21 mouse cellular contexts compared by ENCODE assay signal in genomic region chr3:103211101-103211500, GRCm38 (mm10).
"Had no signal": no experiment of that assay in that cellular context is flagged by ENCODE, and none has a peak within 500 bp of the region (broad histone marks: within the 10 kb centered on the region; RNA-seq: fewer than 3 reads in every experiment).

No protein-coding gene starts in this region.

- H3K27me3 ChIP-seq: midbrain, embryonic 12.5 days; neural tube, embryonic 13.5 days; neural tube, embryonic 15.5 days; stomach, embryonic 15.5 days had no signal

- H3K36me3 ChIP-seq: midbrain, embryonic 10.5 days; midbrain, embryonic 12.5 days; neural tube, embryonic 13.5 days; neural tube, embryonic 15.5 days; stomach, embryonic 15.5 days had no signal

- H3K4me3 ChIP-seq: midbrain, embryonic 10.5 days; midbrain, embryonic 12.5 days; myocyte; neural tube, embryonic 13.5 days; neural tube, embryonic 15.5 days; stomach, embryonic 15.5 days had no signal

- ATAC-seq: midbrain, embryonic 16.5 days had no signal

- H3K4me1 ChIP-seq: midbrain, embryonic 10.5 days; midbrain, embryonic 12.5 days; neural tube, embryonic 13.5 days; neural tube, embryonic 15.5 days; stomach, embryonic 15.5 days had no signal

- H3K9me3 ChIP-seq: midbrain, embryonic 10.5 days; midbrain, embryonic 12.5 days; neural tube, embryonic 13.5 days; neural tube, embryonic 15.5 days; stomach, embryonic 15.5 days had no signal

- DNase-seq: lung, adult 18-20 months; lung, embryonic 14.5 days; lung, postnatal 10 days; lung, postnatal 4 days; midbrain, embryonic 14.5 days; retina, postnatal 1 day; right cerebral cortex, adult 18-20 months; right cerebral cortex, postnatal 25 days; right cerebral cortex, postnatal 4 days; spleen, adult 18-20 months; thymus, adult 2 months; thymus, postnatal 25 days; thymus, postnatal 4 days had no signal

- H3K9ac ChIP-seq: lung, embryonic 14.5 days; midbrain, embryonic 12.5 days; neural tube, embryonic 13.5 days; neural tube, embryonic 15.5 days; stomach, embryonic 15.5 days had no signal

- H3K27ac ChIP-seq: midbrain, embryonic 10.5 days; midbrain, embryonic 12.5 days; neural tube, embryonic 13.5 days; neural tube, embryonic 15.5 days; stomach, embryonic 15.5 days; stomach, postnatal 0 days had no signal
